Mouse (Mus musculus): Measurements from ENCODE around the gene Rassf3.

The Rassf3 gene

DNA sequence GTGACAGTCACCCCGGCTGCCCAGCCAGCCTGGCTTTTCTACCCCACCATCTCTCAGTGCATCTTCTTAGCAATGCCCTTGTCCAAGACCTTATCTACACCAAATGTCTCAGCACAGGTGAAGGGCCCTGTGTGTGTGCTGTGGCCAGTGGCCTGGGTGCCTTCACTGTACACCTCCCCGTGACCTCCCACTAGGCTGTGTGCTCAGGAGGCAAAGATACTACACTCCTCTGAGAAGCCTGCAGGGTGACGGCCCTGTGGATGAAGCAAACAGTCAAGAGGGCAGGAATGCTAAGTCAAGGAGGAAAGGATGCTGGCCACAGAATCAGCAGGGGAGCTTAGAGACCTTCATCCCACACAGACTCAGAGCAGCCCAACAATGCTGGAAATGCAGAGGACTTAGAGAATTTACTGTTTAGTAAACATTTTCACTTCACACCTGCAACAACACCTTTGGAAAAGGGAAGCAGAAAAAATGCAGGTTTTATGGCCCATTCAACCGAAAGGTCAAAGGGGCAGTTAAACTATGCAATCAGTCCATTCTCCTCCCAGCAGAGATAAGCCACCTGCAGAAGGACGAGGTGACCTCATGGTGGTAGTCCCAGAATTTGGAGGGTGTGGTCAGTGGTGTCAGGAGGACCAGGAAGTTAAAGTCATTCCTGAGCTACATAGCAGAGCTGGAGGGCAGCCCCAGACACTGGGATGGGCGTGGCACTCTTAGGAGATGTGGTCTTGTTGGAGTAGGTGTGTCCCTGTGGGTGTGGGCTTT lies 21.3 kb downstream of the Rassf3 start:
- H3K27me3 ChIP-seq (ENCODE audit: insufficient read depth, low read length) = no peaks in the 10 kb centered on the region
- H3K9me3 ChIP-seq (ENCODE audit: low read length) = peaks cover 45% of the 10 kb centered on the region
- H3K36me3 ChIP-seq (ENCODE audit: insufficient read depth, low read length) = peaks cover 37% of the 10 kb centered on the region
- H3K4me3 ChIP-seq (replicated peaks; ENCODE audit: low read length) = no peak overlapping the region
- TF ChIP-seq NANOG (IDR thresholded peaks at IDR 0.05; ENCODE audit: borderline replicate concordance, low read length) (peak; percentile 41; the same call in 1 of the 2 replicates), POU5F1 (IDR thresholded peaks at IDR 0.05; ENCODE audit: borderline replicate concordance, low read length) (no peak), CTCF (conservative IDR thresholded peaks at IDR 0.05; ENCODE audit: low read length) (no peak)
- peaks cover 43% of the 10 kb centered on the region for H3K4me1 ChIP-seq (replicated peaks; ENCODE audit: low read depth, low read length)

- Histone ChIP-seq H3K9me3 (ENCODE audit: low read length) (peaks cover 53% of the 10 kb centered on the region), H3K4me1 (replicated peaks; ENCODE audit: low read depth, low read length) (peaks cover 41% of the 10 kb centered on the region), H3K36me3 (ENCODE audit: insufficient read depth, low read length) (peaks cover 45% of the 10 kb centered on the region), H3K27me3 (ENCODE audit: insufficient read depth, low read length) (no peaks in the 10 kb centered on the region), H3K4me3 (replicated peaks; ENCODE audit: low read length) (no peak overlapping the region)
- no peak for TF ChIP-seq POU5F1 (IDR thresholded peaks at IDR 0.05; ENCODE audit: borderline replicate concordance, low read length)
- no peak for TF ChIP-seq CTCF (conservative IDR thresholded peaks at IDR 0.05; ENCODE audit: low read length)
- TF ChIP-seq NANOG (IDR thresholded peaks at IDR 0.05; ENCODE audit: borderline replicate concordance, low read length) = no peak
Measured at GRCm38 (mm10) chr10:121454033-121454432, 22.1 kb downstream of the Rassf3 start.

GRCm38 (mm10) chr10:121445808-121446207 lies 30.3 kb downstream of the Rassf3 start:
- Histone ChIP-seq H3K9me3 (ENCODE audit: low read length) (peaks cover 16% of the 10 kb centered on the region), H3K36me3 (ENCODE audit: insufficient read depth, low read length) (peaks cover 12% of the 10 kb centered on the region), H3K27me3 (ENCODE audit: insufficient read depth, low read length) (no peaks in the 10 kb centered on the region), H3K4me1 (replicated peaks; ENCODE audit: low read depth, low read length) (peaks cover 41% of the 10 kb centered on the region), H3K4me3 (replicated peaks; ENCODE audit: low read length) (no peak overlapping the region)
- no peak for TF ChIP-seq POU5F1 (IDR thresholded peaks at IDR 0.05; ENCODE audit: borderline replicate concordance, low read length)
- no peak for TF ChIP-seq NANOG (IDR thresholded peaks at IDR 0.05; ENCODE audit: borderline replicate concordance, low read length)
- TF ChIP-seq CTCF (conservative IDR thresholded peaks at IDR 0.05; ENCODE audit: low read length) = no peak

GRCm38 (mm10) chr10:121444198-121444597 lies 31.9 kb downstream of the Rassf3 start:
- TF ChIP-seq POU5F1 (IDR thresholded peaks at IDR 0.05; ENCODE audit: borderline replicate concordance, low read length) = no peak
- Histone ChIP-seq H3K9me3 (ENCODE audit: low read length) (peaks cover 2% of the 10 kb centered on the region), H3K27me3 (ENCODE audit: insufficient read depth, low read length) (no peaks in the 10 kb centered on the region), H3K36me3 (ENCODE audit: insufficient read depth, low read length) (peaks cover 2% of the 10 kb centered on the region), H3K4me3 (replicated peaks; ENCODE audit: low read length) (no peak overlapping the region), H3K4me1 (replicated peaks; ENCODE audit: low read depth, low read length) (peaks cover 57% of the 10 kb centered on the region)

DNA sequence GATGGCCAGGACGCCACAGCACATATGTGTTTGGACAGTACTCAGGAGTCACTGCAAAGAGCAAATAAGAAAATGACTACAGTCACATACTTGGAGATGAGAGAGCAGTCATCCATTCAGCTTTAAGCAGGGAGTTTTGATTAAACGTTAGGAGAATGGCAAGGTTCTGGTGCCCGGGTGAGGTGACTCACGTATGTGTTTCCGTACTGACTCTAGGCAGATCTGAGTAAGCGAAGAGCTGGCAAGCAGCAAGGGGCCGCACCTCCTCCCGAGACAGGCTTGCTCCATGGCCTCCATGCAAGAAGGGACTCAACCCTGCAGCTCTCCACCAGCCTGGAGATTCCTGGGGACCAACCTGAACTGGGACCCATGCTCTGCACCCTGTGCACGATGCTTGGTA lies 32.4 kb downstream of the Rassf3 start:
- Histone ChIP-seq H3K9me3 (ENCODE audit: low read length) (no peaks in the 10 kb centered on the region), H3K4me3 (replicated peaks; ENCODE audit: low read length) (no peak overlapping the region), H3K27me3 (ENCODE audit: insufficient read depth, low read length) (no peaks in the 10 kb centered on the region), H3K36me3 (ENCODE audit: insufficient read depth, low read length) (no peaks in the 10 kb centered on the region; the same call in 1 of the 2 replicates), H3K4me1 (replicated peaks; ENCODE audit: low read depth, low read length) (peaks cover 60% of the 10 kb centered on the region)
- TF ChIP-seq POU5F1 (IDR thresholded peaks at IDR 0.05; ENCODE audit: borderline replicate concordance, low read length) = no peak

- no peaks in the 10 kb centered on the region for H3K36me3 ChIP-seq (ENCODE audit: insufficient read depth, low read length)
- TF ChIP-seq POU5F1 (IDR thresholded peaks at IDR 0.05; ENCODE audit: borderline replicate concordance, low read length) (no peak), NANOG (IDR thresholded peaks at IDR 0.05; ENCODE audit: borderline replicate concordance, low read length) (no peak), CTCF (conservative IDR thresholded peaks at IDR 0.05; ENCODE audit: low read length) (no peak)
- H3K9me3 ChIP-seq (ENCODE audit: low read length) = no peaks in the 10 kb centered on the region
- H3K4me3 ChIP-seq (replicated peaks; ENCODE audit: low read length) = no peak overlapping the region
- H3K4me1 ChIP-seq (replicated peaks; ENCODE audit: low read depth, low read length) = peaks cover 83% of the 10 kb centered on the region
- no peaks in the 10 kb centered on the region; the same call in 1 of the 2 replicates for H3K27me3 ChIP-seq (ENCODE audit: insufficient read depth, low read length)
Measured at GRCm38 (mm10) chr10:121439310-121439731, 36.8 kb downstream of the Rassf3 start.

GRCm38 (mm10) chr10:121438109-121438508 lies 38.0 kb downstream of the Rassf3 start:
- Histone ChIP-seq H3K9me3 (ENCODE audit: low read length) (no peaks in the 10 kb centered on the region), H3K36me3 (ENCODE audit: insufficient read depth, low read length) (no peaks in the 10 kb centered on the region), H3K4me3 (replicated peaks; ENCODE audit: low read length) (no peak overlapping the region), H3K27me3 (ENCODE audit: insufficient read depth, low read length) (no peaks in the 10 kb centered on the region; the same call in 1 of the 2 replicates), H3K4me1 (replicated peaks; ENCODE audit: low read depth, low read length) (peaks cover 84% of the 10 kb centered on the region)
- no peak for TF ChIP-seq POU5F1 (IDR thresholded peaks at IDR 0.05; ENCODE audit: borderline replicate concordance, low read length)
- no peak for TF ChIP-seq CTCF (conservative IDR thresholded peaks at IDR 0.05; ENCODE audit: low read length)
- no peak for TF ChIP-seq NANOG (IDR thresholded peaks at IDR 0.05; ENCODE audit: borderline replicate concordance, low read length)

GRCm38 (mm10) chr10:121436693-121437092 lies 39.5 kb downstream of the Rassf3 start:
- peaks cover 3% of the 10 kb centered on the region; the same call in 1 of the 2 replicates for H3K27me3 ChIP-seq (ENCODE audit: insufficient read depth, low read length)
- TF ChIP-seq CTCF (conservative IDR thresholded peaks at IDR 0.05; ENCODE audit: low read length) (no peak), POU5F1 (IDR thresholded peaks at IDR 0.05; ENCODE audit: borderline replicate concordance, low read length) (no peak), NANOG (IDR thresholded peaks at IDR 0.05; ENCODE audit: borderline replicate concordance, low read length) (no peak)
- H3K36me3 ChIP-seq (ENCODE audit: insufficient read depth, low read length) = no peaks in the 10 kb centered on the region
- H3K4me1 ChIP-seq (replicated peaks; ENCODE audit: low read depth, low read length) = peaks cover 92% of the 10 kb centered on the region
- no peaks in the 10 kb centered on the region for H3K9me3 ChIP-seq (ENCODE audit: low read length)
- H3K4me3 ChIP-seq (replicated peaks; ENCODE audit: low read length) = no peak overlapping the region

DNA sequence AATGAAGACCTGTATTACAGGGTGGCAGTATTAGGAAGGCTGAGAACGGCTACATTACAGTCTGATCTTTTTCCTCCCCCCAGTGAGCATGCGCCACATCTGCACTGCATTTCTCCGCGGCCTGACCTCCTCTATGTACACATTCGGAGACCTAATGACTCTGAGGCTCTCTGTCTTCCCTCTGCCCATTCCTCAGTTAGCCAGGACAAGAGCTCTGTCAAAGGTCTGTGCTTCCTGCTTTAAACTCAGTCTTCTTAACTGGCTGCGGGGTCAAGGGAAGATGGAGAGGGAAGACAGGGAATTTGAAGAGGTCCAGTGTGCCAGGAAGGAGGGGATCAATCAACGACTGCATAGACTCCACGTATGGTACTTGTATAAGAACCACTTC lies 39.9 kb downstream of the Rassf3 start:
- H3K4me1 ChIP-seq (replicated peaks; ENCODE audit: low read depth, low read length) = peaks cover 92% of the 10 kb centered on the region
- no peaks in the 10 kb centered on the region for H3K36me3 ChIP-seq (ENCODE audit: insufficient read depth, low read length)
- peak overlapping the region; percentile 8; the same call in 1 of the 2 replicates for H3K4me3 ChIP-seq (replicated peaks; ENCODE audit: low read length)
- H3K27me3 ChIP-seq (ENCODE audit: insufficient read depth, low read length) = peaks cover 3% of the 10 kb centered on the region; the same call in 1 of the 2 replicates
- H3K9me3 ChIP-seq (ENCODE audit: low read length) = no peaks in the 10 kb centered on the region
- no peak for TF ChIP-seq CTCF (conservative IDR thresholded peaks at IDR 0.05; ENCODE audit: low read length)
- no peak for TF ChIP-seq NANOG (IDR thresholded peaks at IDR 0.05; ENCODE audit: borderline replicate concordance, low read length)
- no peak for TF ChIP-seq POU5F1 (IDR thresholded peaks at IDR 0.05; ENCODE audit: borderline replicate concordance, low read length)
